Mouse (Mus musculus): ENCODE results near the gene Gemin8. TPM values are rescaled to one million over a fixed set of nuclear protein-coding genes. Genes with fewer than 3 reads are reported as not detected.
A peak's percentile ranks its signal among the peaks of the same experiment; 100 is the strongest.

The Gemin8 gene
- 1 to 10 TPM; 3.8 to 4.6 TPM for total RNA-seq (2021)

- DNase-seq = peak; percentile 95 to 97
- intact Hi-C loops (cut with DNase I) = loop anchor here (5.0 to 10.0 kb wide), 3 partner anchors 245 to 1062 kb away; no protein-coding TSS in a partner anchor
Observed at GRCm38 (mm10) chrX:166169892-166170799, at the start of gene Gemin8. Gene Gemin8 (plus strand): TSS chrX:166170454.

- intact Hi-C loops (cut with DNase I) = no loop called here
- DNase-seq = no peak
Observed at GRCm38 (mm10) chrX:166147158-166147846, 23.0 kb upstream of the Gemin8 start.

GRCm38 (mm10) chrX:166162773-166163172 is 7.5 kb upstream of the Gemin8 start:
- DNase-seq = no peak
- intact Hi-C loops (cut with DNase I) = loop anchor here (1.0 to 5.0 kb wide), 2 partner anchors 970 to 1625 kb away; no protein-coding TSS in a partner anchor

- intact Hi-C loops (cut with DNase I) = loop anchor here (5.0 kb wide), 1 partner anchor 1065 kb away; no protein-coding TSS in a partner anchor
- peak; percentile 22 to 53 for DNase-seq
Observed at GRCm38 (mm10) chrX:166167307-166167706, 2.9 kb upstream of the Gemin8 start.

- intact Hi-C loops (cut with DNase I) = loop anchor here (1.0 to 5.0 kb wide), 3 partner anchors 184 to 1064 kb away; no protein-coding TSS in a partner anchor
Observed at GRCm38 (mm10) chrX:166167923-166168322, 2.3 kb upstream of the Gemin8 start.

GRCm38 (mm10) chrX:166170800-166171738 is 815 bp downstream of the Gemin8 start:
- DNase-seq = no peak
- intact Hi-C loops (cut with DNase I) = loop anchor here (5.0 to 10.0 kb wide), 2 partner anchors 244 to 341 kb away; no protein-coding TSS in a partner anchor

More at GRCm38 (mm10) chrX:166167923-166168322, 2.3 kb upstream of the Gemin8 start:
- DNase-seq = no peak

GRCm38 (mm10) chrX:166172041-166172440 is 1.8 kb downstream of the Gemin8 start:
- intact Hi-C loops (cut with DNase I) = loop anchor here (5.0 to 10.0 kb wide), 2 partner anchors 243 to 340 kb away; no protein-coding TSS in a partner anchor
- no peak for DNase-seq

GRCm38 (mm10) chrX:166172661-166173060 is 2.4 kb downstream of the Gemin8 start:
- no peak for DNase-seq
- intact Hi-C loops (cut with DNase I) = loop anchor here (5.0 to 10.0 kb wide), 2 partner anchors 242 to 340 kb away; no protein-coding TSS in a partner anchor

GRCm38 (mm10) chrX:166173796-166174195 is 3.5 kb downstream of the Gemin8 start:
- no peak for DNase-seq
- intact Hi-C loops (cut with DNase I) = loop anchor here (5.0 to 10.0 kb wide), 2 partner anchors 241 to 339 kb away; no protein-coding TSS in a partner anchor

- DNase-seq = no peak
- intact Hi-C loops (cut with DNase I) = loop anchor here (10.0 kb wide), 1 partner anchor 237 kb away; no protein-coding TSS in a partner anchor
Observed at GRCm38 (mm10) chrX:166177929-166178328, 7.7 kb downstream of the Gemin8 start.

- no peak for DNase-seq
- intact Hi-C loops (cut with DNase I) = no loop called here
Observed at GRCm38 (mm10) chrX:166183094-166183493, 12.8 kb downstream of the Gemin8 start.

GRCm38 (mm10) chrX:166185327-166185913 is 15.2 kb downstream of the Gemin8 start:
- no peak for DNase-seq
- intact Hi-C loops (cut with DNase I) = no loop called here

GRCm38 (mm10) chrX:166187803-166188202 is 17.5 kb downstream of the Gemin8 start:
- intact Hi-C loops (cut with DNase I) = no loop called here

GRCm38 (mm10) chrX:166196327-166196726 is 26.1 kb downstream of the Gemin8 start:
- intact Hi-C loops (cut with DNase I) = no loop called here
- no peak for DNase-seq

More at GRCm38 (mm10) chrX:166187803-166188202, 17.5 kb downstream of the Gemin8 start:
- no peak for DNase-seq

GRCm38 (mm10) chrX:166198266-166198665 is 28.0 kb downstream of the Gemin8 start:
- DNase-seq = peak; percentile 7 to 15
- intact Hi-C loops (cut with DNase I) = no loop called here

- intact Hi-C loops (cut with DNase I) = no loop called here
- DNase-seq = no peak
Observed at GRCm38 (mm10) chrX:166199812-166200211, 29.6 kb downstream of the Gemin8 start.

GRCm38 (mm10) chrX:166214576-166214975 is 44.3 kb downstream of the Gemin8 start:
- no peak for DNase-seq
- intact Hi-C loops (cut with DNase I) = no loop called here

GRCm38 (mm10) chrX:166216248-166216647 is 46.0 kb downstream of the Gemin8 start:
- DNase-seq = no peak
- intact Hi-C loops (cut with DNase I) = no loop called here

- intact Hi-C loops (cut with DNase I) = no loop called here
Observed at GRCm38 (mm10) chrX:166216720-166217119, 46.5 kb downstream of the Gemin8 start.

More at GRCm38 (mm10) chrX:166216720-166217119, 46.5 kb downstream of the Gemin8 start:
- DNase-seq = no peak
